Mouse (Mus musculus): ENCODE measurements at regions not wholly inside any gene's neighbourhood (a gene's known extent, or its start where the extent isn't known, plus 50 kb on each side); places are given as distances from the start of the nearest gene placed in this dataset.
"Not testable (repeated sequence)": the region's sequence is repeated elsewhere in the genome, so short reads cannot be mapped to it uniquely, and the experiment has no call there.

DNA sequence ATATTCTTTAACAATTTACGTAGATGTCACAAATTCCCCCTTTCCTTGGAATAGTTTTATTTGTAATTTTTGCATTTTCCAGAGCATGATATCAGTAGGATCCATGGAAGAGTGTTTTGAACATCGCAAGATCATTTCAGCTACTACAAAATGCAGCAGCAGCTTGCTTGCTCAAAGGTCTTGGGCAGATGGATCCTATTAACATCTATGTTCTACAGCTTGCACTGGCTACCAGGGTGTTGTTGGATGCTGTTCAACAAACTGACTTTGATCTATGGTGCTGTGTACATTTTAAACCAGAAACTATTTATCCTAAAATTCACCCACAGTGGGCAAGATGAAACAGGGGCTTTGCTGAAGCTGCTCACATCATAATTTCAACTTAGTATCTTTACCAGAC, 448.5 kb upstream of the Hsf2 start:
- Histone ChIP-seq H3K36me3 (ENCODE audit: control insufficient read depth, insufficient read depth, low read length, poor library complexity, severe bottlenecking) (no peaks in the 10 kb centered on the region), H3K27ac (ENCODE audit: insufficient read depth, low read length) (no peak overlapping the region), H3K9ac (ENCODE audit: low read depth, poor library complexity, severe bottlenecking) (no peak overlapping the region), H3K9me3 (replicated peaks; ENCODE audit: control insufficient read depth, insufficient read depth, low read length, poor library complexity, severe bottlenecking) (no peaks in the 10 kb centered on the region), H3K27me3 (ENCODE audit: control insufficient read depth, insufficient read depth, low read length, poor library complexity, severe bottlenecking) (no peaks in the 10 kb centered on the region), H3K4me1 (ENCODE audit: control insufficient read depth, insufficient read depth, low read length) (no peaks in the 10 kb centered on the region), H3K4me3 (ENCODE audit: low read depth, low read length) (no peak overlapping the region)
- TF ChIP-seq EP300 (IDR thresholded peaks at IDR 0.05; ENCODE audit: insufficient read depth, low read depth, low read length) (no peak), POLR2A (IDR thresholded peaks at IDR 0.05; ENCODE audit: insufficient read depth, low read length) (no peak), CTCF (IDR thresholded peaks at IDR 0.05; ENCODE audit: low read depth, low read length) (no peak)

DNA sequence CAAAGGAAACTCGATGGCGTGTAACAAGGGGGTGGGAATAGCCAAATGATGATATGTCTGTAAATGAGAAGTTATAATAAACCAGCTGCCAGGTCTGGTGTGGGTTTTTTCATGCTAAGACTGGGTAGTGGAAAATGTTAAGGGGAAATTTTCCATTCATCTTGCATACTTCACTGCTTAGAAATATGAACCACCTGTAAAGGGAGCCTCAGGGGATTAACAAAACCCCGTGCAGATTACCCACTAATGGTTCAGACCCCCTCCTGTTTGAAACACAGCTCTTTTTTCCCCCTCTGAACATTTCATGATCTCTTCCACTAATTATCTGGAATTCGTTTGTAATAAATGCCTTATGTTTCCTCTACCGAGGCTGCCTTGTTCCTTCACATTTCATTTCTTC, 446.0 kb upstream of the Hsf2 start:
- no peaks in the 10 kb centered on the region for H3K4me1 ChIP-seq (ENCODE audit: control insufficient read depth, insufficient read depth, low read length)
- H3K4me3 ChIP-seq (ENCODE audit: low read depth, low read length): no peak overlapping the region
- H3K9me3 ChIP-seq (replicated peaks; ENCODE audit: control insufficient read depth, insufficient read depth, low read length, poor library complexity, severe bottlenecking): no peaks in the 10 kb centered on the region
- H3K36me3 ChIP-seq (ENCODE audit: control insufficient read depth, insufficient read depth, low read length, poor library complexity, severe bottlenecking): no peaks in the 10 kb centered on the region
- H3K27me3 ChIP-seq (ENCODE audit: control insufficient read depth, insufficient read depth, low read length, poor library complexity, severe bottlenecking): no peaks in the 10 kb centered on the region
- no peak overlapping the region for H3K27ac ChIP-seq (ENCODE audit: insufficient read depth, low read length)
- TF ChIP-seq CTCF (IDR thresholded peaks at IDR 0.05; ENCODE audit: low read depth, low read length) (no peak), POLR2A (IDR thresholded peaks at IDR 0.05; ENCODE audit: insufficient read depth, low read length) (no peak), EP300 (IDR thresholded peaks at IDR 0.05; ENCODE audit: insufficient read depth, low read depth, low read length) (no peak)
- no peak overlapping the region for H3K9ac ChIP-seq (ENCODE audit: low read depth, poor library complexity, severe bottlenecking)

DNA sequence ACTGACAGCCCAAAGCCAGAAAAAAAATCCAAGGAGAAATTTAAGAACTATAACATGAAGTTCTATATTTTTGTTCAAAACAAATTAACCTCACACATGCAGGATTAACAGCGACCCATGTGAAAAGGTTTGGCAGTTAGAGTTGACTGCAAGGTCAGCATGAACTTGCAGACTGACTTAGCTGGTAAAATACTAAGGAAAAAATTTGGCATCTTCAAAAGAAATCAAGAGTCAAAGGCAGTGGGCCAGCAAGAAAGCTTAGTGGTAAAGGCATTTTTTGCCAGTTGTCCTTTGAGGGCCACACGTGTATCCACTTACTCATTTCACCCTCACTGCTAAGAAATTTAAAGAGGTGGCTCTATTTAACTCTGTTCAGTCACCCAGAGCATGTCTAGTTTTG, 440.2 kb upstream of the Hsf2 start:
- TF ChIP-seq POLR2A (IDR thresholded peaks at IDR 0.05; ENCODE audit: insufficient read depth, low read length) (no peak), CTCF (IDR thresholded peaks at IDR 0.05; ENCODE audit: low read depth, low read length) (no peak), EP300 (IDR thresholded peaks at IDR 0.05; ENCODE audit: insufficient read depth, low read depth, low read length) (no peak)
- no peak overlapping the region for H3K4me3 ChIP-seq (ENCODE audit: low read depth, low read length)
- H3K9me3 ChIP-seq (replicated peaks; ENCODE audit: control insufficient read depth, insufficient read depth, low read length, poor library complexity, severe bottlenecking): no peaks in the 10 kb centered on the region
- H3K27me3 ChIP-seq (ENCODE audit: control insufficient read depth, insufficient read depth, low read length, poor library complexity, severe bottlenecking): no peaks in the 10 kb centered on the region
- no peak overlapping the region for H3K9ac ChIP-seq (ENCODE audit: low read depth, poor library complexity, severe bottlenecking)
- H3K36me3 ChIP-seq (ENCODE audit: control insufficient read depth, insufficient read depth, low read length, poor library complexity, severe bottlenecking): no peaks in the 10 kb centered on the region
- no peaks in the 10 kb centered on the region for H3K4me1 ChIP-seq (ENCODE audit: control insufficient read depth, insufficient read depth, low read length)
- H3K27ac ChIP-seq (ENCODE audit: insufficient read depth, low read length): no peak overlapping the region

DNA sequence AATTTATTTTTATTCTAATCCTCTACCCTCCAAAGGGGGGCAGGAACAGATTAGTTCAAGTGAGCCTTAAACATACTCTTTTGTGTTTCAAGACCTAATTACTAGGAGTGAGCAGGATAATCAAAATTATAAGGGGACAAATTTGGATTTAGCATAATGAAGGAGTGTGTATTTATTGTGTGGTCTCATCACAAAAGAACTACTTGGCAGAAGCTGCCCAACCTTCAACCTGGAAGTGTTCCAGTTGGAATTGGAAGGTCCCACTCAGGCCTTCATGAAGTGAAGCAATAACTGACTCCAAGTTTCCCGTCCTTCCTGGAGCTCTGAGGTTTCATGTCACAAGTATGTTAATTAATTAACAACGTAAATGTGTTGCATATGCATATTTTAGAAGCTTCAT, 439.3 kb upstream of the Hsf2 start:
- H3K9ac ChIP-seq (ENCODE audit: low read depth, poor library complexity, severe bottlenecking): no peak overlapping the region
- H3K27ac ChIP-seq (ENCODE audit: insufficient read depth, low read length): no peak overlapping the region
- H3K36me3 ChIP-seq (ENCODE audit: control insufficient read depth, insufficient read depth, low read length, poor library complexity, severe bottlenecking): no peaks in the 10 kb centered on the region
- no peaks in the 10 kb centered on the region for H3K9me3 ChIP-seq (replicated peaks; ENCODE audit: control insufficient read depth, insufficient read depth, low read length, poor library complexity, severe bottlenecking)
- H3K4me1 ChIP-seq (ENCODE audit: control insufficient read depth, insufficient read depth, low read length): no peaks in the 10 kb centered on the region
- no peak for TF ChIP-seq EP300 (IDR thresholded peaks at IDR 0.05; ENCODE audit: insufficient read depth, low read depth, low read length)
- TF ChIP-seq POLR2A (IDR thresholded peaks at IDR 0.05; ENCODE audit: insufficient read depth, low read length): no peak
- no peak for TF ChIP-seq CTCF (IDR thresholded peaks at IDR 0.05; ENCODE audit: low read depth, low read length)
- H3K27me3 ChIP-seq (ENCODE audit: control insufficient read depth, insufficient read depth, low read length, poor library complexity, severe bottlenecking): no peaks in the 10 kb centered on the region
- no peak overlapping the region for H3K4me3 ChIP-seq (ENCODE audit: low read depth, low read length)

DNA sequence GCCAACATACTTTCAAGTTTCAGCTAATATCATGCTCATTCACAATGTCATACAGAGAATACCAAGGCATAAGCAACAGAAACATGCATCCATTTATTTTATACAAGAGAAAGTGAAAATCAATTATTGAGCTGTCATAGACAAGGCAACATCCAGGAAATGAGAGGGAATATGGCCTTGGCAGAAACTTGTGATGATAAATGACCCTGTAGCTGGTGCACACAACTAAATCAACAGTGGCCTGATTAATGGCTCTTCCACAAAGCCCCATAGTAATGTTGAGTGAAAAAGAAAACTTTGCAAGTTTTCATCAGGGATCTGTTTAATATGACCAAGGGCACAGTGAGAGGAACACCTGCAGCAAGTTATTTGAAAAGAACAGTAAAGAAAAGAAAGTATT, 438.5 kb upstream of the Hsf2 start:
- Histone ChIP-seq H3K4me1 (ENCODE audit: control insufficient read depth, insufficient read depth, low read length) (no peaks in the 10 kb centered on the region), H3K4me3 (ENCODE audit: low read depth, low read length) (no peak overlapping the region), H3K27ac (ENCODE audit: insufficient read depth, low read length) (no peak overlapping the region), H3K36me3 (ENCODE audit: control insufficient read depth, insufficient read depth, low read length, poor library complexity, severe bottlenecking) (no peaks in the 10 kb centered on the region), H3K27me3 (ENCODE audit: control insufficient read depth, insufficient read depth, low read length, poor library complexity, severe bottlenecking) (no peaks in the 10 kb centered on the region), H3K9ac (ENCODE audit: low read depth, poor library complexity, severe bottlenecking) (no peak overlapping the region), H3K9me3 (replicated peaks; ENCODE audit: control insufficient read depth, insufficient read depth, low read length, poor library complexity, severe bottlenecking) (no peaks in the 10 kb centered on the region)
- no peak for TF ChIP-seq CTCF (IDR thresholded peaks at IDR 0.05; ENCODE audit: low read depth, low read length)
- no peak for TF ChIP-seq EP300 (IDR thresholded peaks at IDR 0.05; ENCODE audit: insufficient read depth, low read depth, low read length)
- TF ChIP-seq POLR2A (IDR thresholded peaks at IDR 0.05; ENCODE audit: insufficient read depth, low read length): no peak

DNA sequence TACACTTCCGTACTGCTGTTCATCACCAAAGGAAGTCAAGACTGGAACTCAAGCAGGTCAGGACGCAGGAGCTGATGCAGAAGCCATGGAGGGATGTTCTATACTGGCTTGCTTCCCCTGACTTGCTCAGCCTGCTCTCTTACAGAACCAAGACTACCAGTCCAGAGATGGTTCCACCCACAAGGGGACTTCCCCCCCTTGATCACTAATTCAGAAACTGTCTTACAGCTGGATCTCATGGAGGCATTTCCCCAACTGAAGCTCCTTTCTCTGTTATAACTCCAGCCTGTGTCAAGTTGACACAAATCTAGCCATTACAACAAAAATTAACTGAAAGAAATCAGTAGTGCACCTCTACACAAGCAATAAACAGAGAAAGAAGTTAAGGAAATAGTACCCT, 432.8 kb upstream of the Hsf2 start:
- H3K4me1 ChIP-seq (ENCODE audit: control insufficient read depth, insufficient read depth, low read length); H3K9ac ChIP-seq (ENCODE audit: low read depth, poor library complexity, severe bottlenecking); H3K27me3 ChIP-seq (ENCODE audit: control insufficient read depth, insufficient read depth, low read length, poor library complexity, severe bottlenecking); H3K9me3 ChIP-seq (replicated peaks; ENCODE audit: control insufficient read depth, insufficient read depth, low read length, poor library complexity, severe bottlenecking); H3K36me3 ChIP-seq (ENCODE audit: control insufficient read depth, insufficient read depth, low read length, poor library complexity, severe bottlenecking); H3K4me3 ChIP-seq (ENCODE audit: low read depth, low read length); H3K27ac ChIP-seq (ENCODE audit: insufficient read depth, low read length): not testable (repeated sequence)

All from ES-Bruce4 (cell line).